Mouse (Mus musculus): ENCODE measurements at regions not wholly inside any gene's neighbourhood (a gene's known extent, or its start where the extent isn't known, plus 50 kb on each side); places are given as distances from the start of the nearest gene placed in this dataset.

DNA sequence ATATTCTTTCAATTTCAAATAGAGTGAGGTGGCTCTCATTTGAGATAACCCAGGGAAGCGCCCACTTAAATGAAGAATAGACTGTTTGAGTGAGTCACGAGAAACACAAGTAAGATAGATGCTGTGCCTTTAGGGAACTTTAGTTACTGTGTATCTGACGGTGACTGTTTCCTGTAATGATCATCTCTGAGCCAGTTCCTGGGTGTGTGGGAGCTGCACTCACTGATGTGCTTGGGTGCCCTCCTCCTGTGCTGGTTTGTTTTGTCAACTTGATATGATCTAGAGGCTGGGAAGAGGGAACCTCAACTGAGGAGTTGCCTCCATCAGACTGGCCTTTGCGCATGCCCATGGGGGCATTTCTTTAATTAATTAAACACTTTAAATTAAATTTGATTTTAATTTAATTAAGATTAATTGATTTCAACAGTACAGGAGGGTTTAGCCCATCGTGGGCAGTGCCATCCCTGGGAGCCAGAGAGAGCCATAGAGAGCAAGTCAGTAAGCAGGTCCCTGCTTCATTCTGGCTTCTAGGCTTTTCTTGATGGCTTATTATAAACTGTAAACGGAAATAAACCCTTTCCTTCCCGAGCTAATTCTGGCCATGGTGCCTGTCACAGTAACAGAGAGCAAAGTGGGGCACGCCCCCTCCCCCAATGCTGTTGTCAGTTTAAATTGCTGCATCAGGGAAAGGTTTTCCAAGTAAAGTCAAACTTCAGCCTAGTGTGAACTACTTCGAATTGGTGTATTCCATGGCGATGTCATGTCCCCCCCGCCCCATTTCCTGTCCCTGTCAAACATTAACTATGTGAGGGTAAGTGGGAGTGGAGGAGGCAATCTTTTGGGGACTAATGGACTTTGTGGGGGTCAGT lies 202.9 kb upstream of the Id2 start:
- H3K27ac ChIP-seq (ENCODE audit: insufficient read depth, low read depth, low read length) = no peak overlapping the region
- TF ChIP-seq CTCF (IDR thresholded peaks at IDR 0.05; ENCODE audit: insufficient read depth, low read depth, low read length) (no peak), POLR2A (IDR thresholded peaks at IDR 0.05; ENCODE audit: insufficient read depth, low read depth, low read length) (no peak)
- H3K4me3 ChIP-seq (ENCODE audit: insufficient read depth, low read depth, low read length) = no peak overlapping the region
- 74% methylated on average over 11 of the region's 11 CpGs for WGBS
- 0 out of 2 replicates have a peak, but pooled peaks cover 2% of the 10 kb centered on the region for H3K4me1 ChIP-seq (ENCODE audit: control insufficient read depth, insufficient read depth, low read length)

DNA sequence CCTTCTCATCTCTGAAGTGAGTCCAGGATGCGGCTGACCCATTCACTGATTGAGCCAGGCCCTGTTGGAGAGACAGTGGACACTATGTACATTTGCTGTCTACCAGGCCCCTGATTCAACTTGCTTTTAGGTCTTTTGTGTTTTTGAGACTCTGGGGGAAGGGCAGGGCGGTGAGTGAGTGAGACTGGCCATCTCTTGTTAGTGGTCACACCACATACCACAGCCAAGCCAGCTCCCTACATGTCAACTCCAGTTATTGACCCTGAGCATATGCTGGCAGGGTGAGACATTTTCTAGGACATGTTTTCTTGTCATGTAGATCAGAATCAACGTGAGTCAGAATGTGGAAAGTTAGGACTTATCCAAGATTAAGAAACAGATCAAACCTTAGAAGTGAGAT lies 201.8 kb upstream of the Id2 start:
- Histone ChIP-seq H3K27ac (ENCODE audit: insufficient read depth, low read depth, low read length) (no peak overlapping the region), H3K4me1 (ENCODE audit: control insufficient read depth, insufficient read depth, low read length) (0 out of 2 replicates have a peak, but pooled peaks cover 2% of the 10 kb centered on the region), H3K4me3 (ENCODE audit: insufficient read depth, low read depth, low read length) (no peak overlapping the region)
- WGBS = 94% methylated on average over 3 of the region's 3 CpGs
- TF ChIP-seq POLR2A (IDR thresholded peaks at IDR 0.05; ENCODE audit: insufficient read depth, low read depth, low read length) (no peak), CTCF (IDR thresholded peaks at IDR 0.05; ENCODE audit: insufficient read depth, low read depth, low read length) (no peak)

DNA sequence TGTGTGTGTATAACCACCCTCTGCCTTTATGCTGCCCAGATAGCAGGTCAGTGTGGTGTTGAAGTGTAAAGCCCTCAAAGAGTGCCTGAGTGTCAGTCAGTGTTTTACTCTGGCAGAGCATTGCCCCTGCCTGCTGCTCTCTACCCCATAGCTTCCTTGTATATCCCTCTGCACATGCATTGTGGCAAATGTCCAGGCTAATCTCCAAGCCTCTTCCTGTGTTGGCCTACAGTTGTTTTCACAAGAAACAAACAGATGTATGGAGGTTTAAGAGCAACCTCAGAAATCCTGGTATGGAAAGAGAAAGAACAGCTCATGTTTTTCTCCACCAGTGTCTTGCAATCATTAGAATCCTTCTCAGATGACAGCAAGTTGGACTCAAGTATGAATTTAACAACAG lies 201.0 kb upstream of the Id2 start:
- TF ChIP-seq CTCF (IDR thresholded peaks at IDR 0.05; ENCODE audit: insufficient read depth, low read depth, low read length) = no peak
- no peak for TF ChIP-seq POLR2A (IDR thresholded peaks at IDR 0.05; ENCODE audit: insufficient read depth, low read depth, low read length)
- Histone ChIP-seq H3K4me3 (ENCODE audit: insufficient read depth, low read depth, low read length) (no peak overlapping the region), H3K27ac (ENCODE audit: insufficient read depth, low read depth, low read length) (no peak overlapping the region), H3K4me1 (ENCODE audit: control insufficient read depth, insufficient read depth, low read length) (no peaks in the 10 kb centered on the region)

DNA sequence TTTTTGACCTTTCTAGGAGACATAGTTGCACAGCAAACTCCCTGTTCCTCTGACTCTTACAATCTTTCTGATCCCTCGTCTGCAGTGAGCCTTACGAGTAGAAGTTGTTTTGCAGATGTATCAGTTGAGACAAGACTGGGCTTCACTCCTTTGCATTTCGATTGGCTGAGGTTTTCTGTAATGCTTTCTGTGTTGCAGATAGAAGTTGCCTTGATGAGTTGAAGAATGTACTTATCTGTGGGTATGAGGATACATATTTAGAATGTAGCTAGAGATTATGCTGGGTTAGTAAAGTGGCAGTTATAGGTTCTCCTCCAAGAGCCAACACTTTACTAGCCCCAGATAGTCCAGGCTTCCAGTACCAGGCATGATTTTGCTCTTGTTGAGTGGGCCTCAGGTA lies 199.7 kb upstream of the Id2 start:
- H3K4me1 ChIP-seq (ENCODE audit: control insufficient read depth, insufficient read depth, low read length) = no peaks in the 10 kb centered on the region
- no peak overlapping the region for H3K27ac ChIP-seq (ENCODE audit: insufficient read depth, low read depth, low read length)
- WGBS = over 99% methylated on average over 3 of the region's 3 CpGs
- TF ChIP-seq CTCF (IDR thresholded peaks at IDR 0.05; ENCODE audit: insufficient read depth, low read depth, low read length) = no peak
- TF ChIP-seq POLR2A (IDR thresholded peaks at IDR 0.05; ENCODE audit: insufficient read depth, low read depth, low read length) = no peak
- no peak overlapping the region for H3K4me3 ChIP-seq (ENCODE audit: insufficient read depth, low read depth, low read length)

GRCm38 (mm10) chr12:25294179-25295025 lies 197.5 kb upstream of the Id2 start:
- H3K4me1 ChIP-seq (ENCODE audit: control insufficient read depth, insufficient read depth, low read length) = no peaks in the 10 kb centered on the region
- no peak overlapping the region for H3K27ac ChIP-seq (ENCODE audit: insufficient read depth, low read depth, low read length)
- TF ChIP-seq CTCF (IDR thresholded peaks at IDR 0.05; ENCODE audit: insufficient read depth, low read depth, low read length) (no peak), POLR2A (IDR thresholded peaks at IDR 0.05; ENCODE audit: insufficient read depth, low read depth, low read length) (no peak)
- no peak overlapping the region for H3K4me3 ChIP-seq (ENCODE audit: insufficient read depth, low read depth, low read length)
- WGBS = 73% methylated on average over 4 of the region's 4 CpGs

DNA sequence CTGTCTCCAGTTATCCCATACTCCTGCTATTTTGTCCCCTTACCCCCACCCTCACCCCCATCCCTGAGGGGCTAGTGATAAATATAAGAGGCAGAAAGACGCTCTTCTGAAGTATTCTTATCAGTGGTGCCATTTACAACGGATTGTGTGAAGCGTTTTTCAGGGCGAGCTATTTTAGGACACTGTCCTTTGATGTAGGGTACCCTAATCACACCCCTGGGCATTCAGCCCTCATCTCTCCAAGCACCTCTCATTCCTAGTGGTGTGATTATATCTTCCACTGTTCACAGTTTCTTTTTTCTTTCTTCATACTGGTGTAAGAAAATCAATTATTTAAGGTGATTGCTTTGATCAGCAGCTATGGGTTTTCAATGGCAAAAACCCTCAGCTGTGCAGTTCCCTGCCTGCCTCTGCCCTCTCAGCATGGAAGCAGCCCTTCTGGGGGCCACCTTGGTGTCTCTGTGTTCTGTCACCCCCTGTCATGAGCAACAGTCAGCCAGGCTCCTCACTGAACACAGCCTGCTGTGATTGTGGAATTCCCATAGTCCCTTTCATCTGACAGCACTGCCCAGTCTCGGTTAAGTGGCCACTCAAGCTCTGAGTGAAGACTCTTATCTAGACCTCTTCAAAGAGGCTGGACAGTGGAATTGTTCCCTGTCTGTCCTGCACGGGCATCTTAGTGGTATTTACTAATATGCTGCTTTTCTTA lies 196.7 kb upstream of the Id2 start:
- no peaks in the 10 kb centered on the region for H3K4me1 ChIP-seq (ENCODE audit: control insufficient read depth, insufficient read depth, low read length)
- H3K27ac ChIP-seq (ENCODE audit: insufficient read depth, low read depth, low read length) = no peak overlapping the region
- 64% methylated on average over 6 of the region's 6 CpGs for WGBS
- no peak overlapping the region for H3K4me3 ChIP-seq (ENCODE audit: insufficient read depth, low read depth, low read length)
- TF ChIP-seq POLR2A (IDR thresholded peaks at IDR 0.05; ENCODE audit: insufficient read depth, low read depth, low read length) (no peak), CTCF (IDR thresholded peaks at IDR 0.05; ENCODE audit: insufficient read depth, low read depth, low read length) (no peak)

GRCm38 (mm10) chr12:25289381-25289780 lies 192.4 kb upstream of the Id2 start:
- 94% methylated on average over 2 of the region's 2 CpGs for WGBS
- TF ChIP-seq CTCF (IDR thresholded peaks at IDR 0.05; ENCODE audit: insufficient read depth, low read depth, low read length) (no peak), POLR2A (IDR thresholded peaks at IDR 0.05; ENCODE audit: insufficient read depth, low read depth, low read length) (no peak)

DNA sequence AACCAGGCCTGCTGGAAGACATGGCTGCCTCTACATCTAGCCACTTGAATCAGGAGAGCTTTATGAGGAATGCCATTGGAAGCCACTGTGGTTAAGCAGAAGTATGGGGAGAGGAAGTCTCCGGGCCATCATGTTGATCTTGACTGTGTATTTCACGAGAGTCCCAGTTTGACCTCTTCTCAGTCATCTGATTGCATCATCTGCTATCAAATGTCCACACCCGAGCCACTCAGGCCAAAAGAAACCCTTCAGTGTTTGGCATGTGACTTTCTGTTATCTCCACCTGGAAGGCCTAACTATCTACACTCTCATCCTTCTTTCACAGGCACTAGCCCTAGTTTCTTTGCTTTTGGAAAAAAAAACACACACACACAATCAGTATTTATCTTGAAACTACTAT lies 186.9 kb upstream of the Id2 start:
- Histone ChIP-seq H3K27ac (ENCODE audit: insufficient read depth, low read depth, low read length) (no peak overlapping the region), H3K4me1 (ENCODE audit: control insufficient read depth, insufficient read depth, low read length) (peaks cover 2% of the 10 kb centered on the region; the same call in 1 of the 2 replicates), H3K4me3 (ENCODE audit: insufficient read depth, low read depth, low read length) (no peak overlapping the region)
- no peak for TF ChIP-seq CTCF (IDR thresholded peaks at IDR 0.05; ENCODE audit: insufficient read depth, low read depth, low read length)
- TF ChIP-seq POLR2A (IDR thresholded peaks at IDR 0.05; ENCODE audit: insufficient read depth, low read depth, low read length) = no peak
- 89% methylated on average over 3 of the region's 3 CpGs for WGBS

More at GRCm38 (mm10) chr12:25289381-25289780, 192.4 kb upstream of the Id2 start:
- H3K4me1 ChIP-seq (ENCODE audit: control insufficient read depth, insufficient read depth, low read length) = no peaks in the 10 kb centered on the region
- no peak overlapping the region for H3K27ac ChIP-seq (ENCODE audit: insufficient read depth, low read depth, low read length)
- H3K4me3 ChIP-seq (ENCODE audit: insufficient read depth, low read depth, low read length) = no peak overlapping the region
